Mouse (Mus musculus): ENCODE results near the gene Rnaseh2a. TPM values are rescaled to one million over a fixed set of nuclear protein-coding genes. Genes with fewer than 3 reads are reported as not detected.

The Rnaseh2a gene
- polyA plus RNA-seq, 1 experiment from 2014 or later: 95.9 TPM

- 0 out of 2 replicates have a peak, but pooled peaks have one; percentile 7 for ATAC-seq (replicated peaks; ENCODE audit: insufficient number of reproducible peaks, low FRiP score, low TSS enrichment)
- no peaks in the 10 kb centered on the region for H3K9me3 ChIP-seq (replicated peaks; ENCODE audit: control insufficient read depth, low read length)
- peaks cover 4% of the 10 kb centered on the region; the same call in 1 of the 2 replicates for H3K4me1 ChIP-seq (ENCODE audit: control insufficient read depth, insufficient read depth, low read length)
- no peak overlapping the region for H3K27ac ChIP-seq (ENCODE audit: low read depth, low read length)
- H3K27me3 ChIP-seq (ENCODE audit: control insufficient read depth, insufficient read depth, low read length): peaks cover 69% of the 10 kb centered on the region
- no peak overlapping the region for H3K9ac ChIP-seq (ENCODE audit: low read depth, low read length)
- WGBS (ENCODE audit: insufficient replicate concordance): 11% methylated on average over 11 of the region's 11 CpGs
- no peaks in the 10 kb centered on the region for H3K36me3 ChIP-seq (ENCODE audit: control insufficient read depth, insufficient read depth, low read length)
- H3K4me2 ChIP-seq: peak overlapping the region; percentile 75; the same call in 1 of the 2 replicates
- H3K4me3 ChIP-seq (ENCODE audit: low read depth, low read length): peak overlapping the region; percentile 43; the same call in 1 of the 2 replicates
Observed at GRCm38 (mm10) chr8:84945235-84945632, 24.3 kb downstream of the Rnaseh2a start.

GRCm38 (mm10) chr8:84944478-84945160 lies 24.9 kb downstream of the Rnaseh2a start:
- Histone ChIP-seq H3K27me3 (ENCODE audit: control insufficient read depth, insufficient read depth, low read length) (peaks cover 64% of the 10 kb centered on the region), H3K4me3 (ENCODE audit: low read depth, low read length) (no peak overlapping the region), H3K4me2 (peak overlapping the region; percentile 14; the same call in 1 of the 2 replicates)

GRCm38 (mm10) chr8:84943699-84944098 lies 25.9 kb downstream of the Rnaseh2a start:
- Histone ChIP-seq H3K27me3 (ENCODE audit: control insufficient read depth, insufficient read depth, low read length) (peaks cover 66% of the 10 kb centered on the region), H3K9me3 (replicated peaks; ENCODE audit: control insufficient read depth, low read length) (no peaks in the 10 kb centered on the region), H3K4me1 (ENCODE audit: control insufficient read depth, insufficient read depth, low read length) (peaks cover 4% of the 10 kb centered on the region; the same call in 1 of the 2 replicates), H3K9ac (ENCODE audit: low read depth, low read length) (no peak overlapping the region), H3K36me3 (ENCODE audit: control insufficient read depth, insufficient read depth, low read length) (no peaks in the 10 kb centered on the region), H3K4me3 (ENCODE audit: low read depth, low read length) (no peak overlapping the region), H3K27ac (ENCODE audit: low read depth, low read length) (no peak overlapping the region), H3K4me2 (no peak overlapping the region)
- WGBS (ENCODE audit: insufficient replicate concordance): 21% methylated on average over 4 of the region's 4 CpGs
- no peak for ATAC-seq (replicated peaks; ENCODE audit: insufficient number of reproducible peaks, low FRiP score, low TSS enrichment)

More at GRCm38 (mm10) chr8:84944478-84945160, 24.9 kb downstream of the Rnaseh2a start:
- WGBS (ENCODE audit: insufficient replicate concordance): 3% methylated on average over 26 of the region's 26 CpGs
- no peak overlapping the region for H3K27ac ChIP-seq (ENCODE audit: low read depth, low read length)
- H3K9me3 ChIP-seq (replicated peaks; ENCODE audit: control insufficient read depth, low read length): no peaks in the 10 kb centered on the region
- no peak overlapping the region for H3K9ac ChIP-seq (ENCODE audit: low read depth, low read length)
- ATAC-seq (replicated peaks; ENCODE audit: insufficient number of reproducible peaks, low FRiP score, low TSS enrichment): peak; percentile 57; the same call in 1 of the 2 replicates
- peaks cover 4% of the 10 kb centered on the region; the same call in 1 of the 2 replicates for H3K4me1 ChIP-seq (ENCODE audit: control insufficient read depth, insufficient read depth, low read length)
- H3K36me3 ChIP-seq (ENCODE audit: control insufficient read depth, insufficient read depth, low read length): no peaks in the 10 kb centered on the region

DNA sequence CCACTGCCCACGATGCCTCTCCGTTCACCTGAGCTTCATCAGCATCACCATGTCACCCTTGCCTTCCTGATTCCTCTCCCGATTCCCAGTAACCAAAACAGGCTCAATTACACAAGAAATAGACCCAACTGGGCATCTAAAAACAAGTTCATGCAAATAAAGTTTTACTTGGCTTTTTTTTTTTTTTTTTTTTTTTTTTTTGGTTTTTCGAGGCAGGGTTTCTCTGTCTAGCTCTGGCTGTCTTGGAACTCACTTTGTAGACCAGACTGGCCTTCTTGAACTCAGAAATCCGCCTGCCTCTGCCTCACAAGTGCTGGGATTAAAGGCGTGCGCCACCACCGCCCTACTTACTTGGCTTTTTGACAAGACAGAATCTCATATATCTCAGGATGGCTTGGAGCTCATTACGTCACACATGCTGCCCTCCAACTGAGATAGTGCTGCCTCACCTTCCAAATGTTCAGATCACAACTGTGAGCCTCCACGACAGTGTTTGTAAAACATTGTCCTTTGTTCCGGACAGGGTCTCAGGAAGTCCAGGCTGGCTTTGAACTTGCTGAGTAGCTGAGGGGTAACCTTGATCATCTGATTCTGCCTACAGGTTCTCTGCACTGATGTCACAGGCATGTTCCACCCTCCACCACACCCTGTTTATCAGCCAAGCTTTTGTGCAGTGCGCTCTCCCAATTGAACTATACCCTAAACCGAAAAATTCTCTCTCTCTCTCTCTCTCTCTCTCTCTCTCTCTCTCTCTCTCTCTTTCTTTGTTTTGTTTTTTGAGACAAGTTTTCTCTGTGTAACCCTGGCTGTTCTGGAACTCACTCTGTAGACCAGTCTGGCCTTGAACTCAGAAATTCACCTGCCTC lies 31.7 kb downstream of the Rnaseh2a start:
- Histone ChIP-seq H3K36me3 (ENCODE audit: control insufficient read depth, insufficient read depth, low read length) (no peaks in the 10 kb centered on the region), H3K4me3 (ENCODE audit: low read depth, low read length) (no peak overlapping the region), H3K9ac (ENCODE audit: low read depth, low read length) (no peak overlapping the region), H3K27ac (ENCODE audit: low read depth, low read length) (no peak overlapping the region), H3K27me3 (ENCODE audit: control insufficient read depth, insufficient read depth, low read length) (peaks cover 71% of the 10 kb centered on the region), H3K4me1 (ENCODE audit: control insufficient read depth, insufficient read depth, low read length) (peaks cover 18% of the 10 kb centered on the region), H3K9me3 (replicated peaks; ENCODE audit: control insufficient read depth, low read length) (no peaks in the 10 kb centered on the region), H3K4me2 (peak overlapping the region; percentile 78)
- ATAC-seq (replicated peaks; ENCODE audit: insufficient number of reproducible peaks, low FRiP score, low TSS enrichment): no peak
- 65% methylated on average over 13 of the region's 13 CpGs for WGBS (ENCODE audit: insufficient replicate concordance)

GRCm38 (mm10) chr8:84936962-84937546 lies 32.5 kb downstream of the Rnaseh2a start, which contains the start of gene Mast1:
Mast1 (minus strand) TSS chr8:84937359.
- Histone ChIP-seq H3K9ac (ENCODE audit: low read depth, low read length) (peak within 1 kb of the TSS; percentile 11), H3K36me3 (ENCODE audit: control insufficient read depth, insufficient read depth, low read length) (no peaks in the 10 kb centered on the region), H3K4me3 (ENCODE audit: low read depth, low read length) (peak within 1 kb of the TSS; percentile 47), H3K9me3 (replicated peaks; ENCODE audit: control insufficient read depth, low read length) (no peaks in the 10 kb centered on the region), H3K4me1 (ENCODE audit: control insufficient read depth, insufficient read depth, low read length) (peaks cover 18% of the 10 kb centered on the region), H3K27ac (ENCODE audit: low read depth, low read length) (no peak within 1 kb of the TSS), H3K4me2 (peak within 1 kb of the TSS; percentile 78), H3K27me3 (ENCODE audit: control insufficient read depth, insufficient read depth, low read length) (peaks cover 73% of the 10 kb centered on the region)
- peak; percentile 61; the same call in 1 of the 2 replicates for ATAC-seq (replicated peaks; ENCODE audit: insufficient number of reproducible peaks, low FRiP score, low TSS enrichment)
- 1% methylated on average over 45 of the region's 50 CpGs for WGBS (ENCODE audit: insufficient replicate concordance)

- Histone ChIP-seq H3K9ac (ENCODE audit: low read depth, low read length) (no peak overlapping the region), H3K9me3 (replicated peaks; ENCODE audit: control insufficient read depth, low read length) (no peaks in the 10 kb centered on the region), H3K4me3 (ENCODE audit: low read depth, low read length) (peak overlapping the region; percentile 47), H3K27me3 (ENCODE audit: control insufficient read depth, insufficient read depth, low read length) (peaks cover 75% of the 10 kb centered on the region), H3K36me3 (ENCODE audit: control insufficient read depth, insufficient read depth, low read length) (no peaks in the 10 kb centered on the region), H3K4me2 (peak overlapping the region; percentile 78), H3K4me1 (ENCODE audit: control insufficient read depth, insufficient read depth, low read length) (peaks cover 18% of the 10 kb centered on the region), H3K27ac (ENCODE audit: low read depth, low read length) (no peak overlapping the region)
- 29% methylated on average over 23 of the region's 23 CpGs for WGBS (ENCODE audit: insufficient replicate concordance)
- no peak; the same call in 1 of the 2 replicates for ATAC-seq (replicated peaks; ENCODE audit: insufficient number of reproducible peaks, low FRiP score, low TSS enrichment)
Observed at GRCm38 (mm10) chr8:84936041-84936961, 33.3 kb downstream of the Rnaseh2a start.

- H3K9me3 ChIP-seq (replicated peaks; ENCODE audit: control insufficient read depth, low read length): no peaks in the 10 kb centered on the region
- no peak overlapping the region; the same call in 1 of the 2 replicates for H3K4me2 ChIP-seq
- peaks cover 74% of the 10 kb centered on the region for H3K27me3 ChIP-seq (ENCODE audit: control insufficient read depth, insufficient read depth, low read length)
- no peak overlapping the region for H3K9ac ChIP-seq (ENCODE audit: low read depth, low read length)
- no peak for ATAC-seq (replicated peaks; ENCODE audit: insufficient number of reproducible peaks, low FRiP score, low TSS enrichment)
- 5% methylated on average over 14 of the region's 14 CpGs for WGBS (ENCODE audit: insufficient replicate concordance)
- H3K36me3 ChIP-seq (ENCODE audit: control insufficient read depth, insufficient read depth, low read length): no peaks in the 10 kb centered on the region
- no peak overlapping the region for H3K27ac ChIP-seq (ENCODE audit: low read depth, low read length)
- peak overlapping the region; percentile 5; the same call in 1 of the 2 replicates for H3K4me3 ChIP-seq (ENCODE audit: low read depth, low read length)
- peaks cover 18% of the 10 kb centered on the region for H3K4me1 ChIP-seq (ENCODE audit: control insufficient read depth, insufficient read depth, low read length)
Observed at GRCm38 (mm10) chr8:84935489-84935888, 34.1 kb downstream of the Rnaseh2a start.
